Mouse (Mus musculus) stomach, embryonic 15.5 days (tissue): ENCODE data around the gene Shld1. TPM values are rescaled to one million over a fixed set of nuclear protein-coding genes. Genes with fewer than 3 reads are reported as not detected.

Experiments
- ATAC-seq: fragments of 200-750 bp; cut with Nextera tagmentation; 2 replicates; pipeline ENCODE4 v1.8.0; 2017; ENCODE audit warnings: low read depth, moderate number of reproducible peaks, moderate TSS enrichment; ENCODE audit not compliant: insufficient read depth, low FRiP score
- H3K27ac ChIP-seq: fragments of 300-500 bp; sonication (generic); 2 replicates; pipeline ENCODE4 v1.5.1; 2015; ENCODE audit warnings: mild to moderate bottlenecking, inconsistent platforms
- H3K27me3 ChIP-seq: fragments of 300-500 bp; sonication (generic); replicated peaks from 2 replicates; pipeline ENCODE4 v1.6.1; 2015; ENCODE audit warnings: inconsistent platforms
- H3K36me3 ChIP-seq: fragments of 300-500 bp; sonication (generic); 2 replicates; pipeline ENCODE4 v1.6.1; 2015; ENCODE audit warnings: inconsistent platforms
- H3K4me1 ChIP-seq: fragments of 300-500 bp; sonication (generic); 2 replicates; pipeline ENCODE4 v1.6.1; 2015; ENCODE audit warnings: inconsistent platforms
- H3K4me2 ChIP-seq: fragments of 300-500 bp; sonication (generic); 2 replicates; pipeline ENCODE4 v1.6.1; 2015; ENCODE audit warnings: mild to moderate bottlenecking, inconsistent platforms
- H3K4me3 ChIP-seq: fragments of 300-500 bp; sonication (generic); replicated peaks from 2 replicates; pipeline ENCODE4 v1.5.1; 2015; ENCODE audit warnings: inconsistent platforms
- H3K9ac ChIP-seq: fragments of 300-500 bp; sonication (generic); 2 replicates; pipeline ENCODE4 v1.6.1; 2015; ENCODE audit warnings: inconsistent platforms
- H3K9me3 ChIP-seq: fragments of 300-500 bp; sonication (generic); 2 replicates; pipeline ENCODE4 v1.6.1; 2016; ENCODE audit warnings: inconsistent platforms
- WGBS: fragments of 180-500 bp; shearing (Covaris S2); methylation state at CpG from one replicate; pipeline ENCODE4 v1.1.7; 2015; 5-methylcytosine and 5-hydroxymethylcytosine counted together
- polyA plus RNA-seq: library from polyadenylated mRNA; unstranded; fragments of >200 nt; fragmentation: Nextera tagmentation; extraction: Ambion mirVana; gene quantifications from 2 replicates; pipeline ENCODE4 v1.2.1, GENCODE M21; 2015

The Shld1 gene
- polyA plus RNA-seq, 1 experiment from 2014 or later, result 13.6 TPM

DNA sequence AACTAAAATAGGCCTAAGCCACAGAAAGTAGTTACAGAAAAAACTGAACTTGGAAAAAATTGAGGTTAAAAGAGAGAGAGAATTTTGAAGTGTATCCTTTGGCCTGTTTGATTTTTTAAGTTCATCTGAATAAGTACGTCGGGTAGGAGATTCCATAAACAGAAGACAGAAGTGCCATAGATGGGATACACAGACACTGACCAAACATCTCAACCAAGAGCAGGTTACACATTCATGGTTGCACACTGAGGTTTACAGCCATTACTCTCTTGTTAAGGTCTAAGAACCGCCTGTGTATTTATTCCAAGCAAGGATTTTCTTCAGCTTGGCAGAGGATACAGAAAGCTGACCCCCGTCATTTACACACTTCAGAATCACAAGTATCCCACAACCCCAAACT lies 94.2 kb downstream of the Shld1 start, which contains the start of gene Chgb:
Gene Chgb (plus strand): TSS at position 301 of the 400 bp plus-strand sequence.
- H3K36me3 ChIP-seq, result no peaks in the 10 kb centered on the region
- no peak within 1 kb of the TSS for H3K9ac ChIP-seq
- H3K4me3 ChIP-seq, result peak within 1 kb of the TSS; percentile 35
- 10% methylated on average over 4 of the region's 4 CpGs for WGBS
- no peak for ATAC-seq
- peak within 1 kb of the TSS; percentile 84 for H3K4me2 ChIP-seq
- no peak within 1 kb of the TSS for H3K27ac ChIP-seq
- H3K27me3 ChIP-seq, result no peaks in the 10 kb centered on the region
- H3K9me3 ChIP-seq, result no peaks in the 10 kb centered on the region
- H3K4me1 ChIP-seq, result peaks cover 4% of the 10 kb centered on the region; the same call in 1 of the 2 replicates

DNA sequence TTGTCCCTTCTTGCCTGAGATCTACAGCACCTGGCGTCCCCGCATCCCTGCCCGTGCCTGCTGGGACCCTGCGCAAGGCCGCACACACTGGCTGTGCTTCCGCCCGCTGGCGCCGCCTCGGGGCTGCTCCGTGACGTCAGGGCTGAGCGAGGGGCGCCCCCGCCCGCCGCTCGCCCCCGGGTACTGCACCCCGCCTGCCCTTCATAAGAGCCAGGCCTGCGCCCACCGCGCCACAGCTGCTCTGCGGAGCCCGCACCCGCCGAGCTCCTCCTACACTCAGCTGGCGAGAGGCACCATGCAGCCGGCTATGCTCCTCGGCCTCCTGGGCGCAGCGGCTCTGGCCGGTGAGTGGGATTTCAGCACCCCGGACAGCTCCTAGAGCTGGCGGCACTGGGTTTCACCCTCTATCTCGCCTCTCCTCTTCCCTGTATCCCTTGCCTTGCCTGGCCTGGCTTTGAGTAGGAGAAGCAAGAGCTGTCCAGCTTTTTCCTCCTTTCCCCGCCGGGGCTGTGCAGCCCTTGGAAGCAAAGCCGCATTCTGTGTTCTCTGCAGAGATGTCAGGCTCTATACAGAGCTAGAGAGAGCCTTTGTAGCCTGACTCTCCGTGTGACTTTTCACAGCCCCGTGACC lies 94.8 kb downstream of the Shld1 start:
- Histone ChIP-seq H3K4me1 (peaks cover 4% of the 10 kb centered on the region; the same call in 1 of the 2 replicates), H3K9me3 (no peaks in the 10 kb centered on the region), H3K36me3 (no peaks in the 10 kb centered on the region), H3K4me3 (peak overlapping the region; percentile 35), H3K27ac (no peak overlapping the region), H3K4me2 (peak overlapping the region; percentile 84), H3K27me3 (no peaks in the 10 kb centered on the region), H3K9ac (no peak overlapping the region)
- WGBS, result 2% methylated on average over 40 of the region's 41 CpGs
- ATAC-seq, result peak; percentile 97

DNA sequence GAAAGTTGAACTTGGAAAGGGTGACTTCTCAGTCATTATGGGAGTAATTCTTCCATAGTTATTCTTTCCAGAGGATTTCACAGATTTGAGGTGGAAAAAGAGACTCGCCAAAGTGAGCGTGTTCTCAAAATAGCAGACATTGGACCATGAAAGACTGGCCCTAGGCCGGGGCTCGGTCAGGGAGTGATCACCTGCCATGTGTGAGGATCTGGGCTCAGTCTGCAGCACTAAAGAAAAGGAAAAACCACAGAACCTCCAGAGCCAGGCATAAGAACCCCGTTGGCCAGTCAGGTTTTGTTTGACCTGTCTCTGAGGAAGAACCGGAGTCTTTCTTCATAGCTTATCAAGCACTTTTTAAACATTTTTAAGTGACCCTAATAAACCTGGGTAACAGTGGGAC lies 97.3 kb downstream of the Shld1 start:
- WGBS, result 71% methylated on average over 6 of the region's 6 CpGs

DNA sequence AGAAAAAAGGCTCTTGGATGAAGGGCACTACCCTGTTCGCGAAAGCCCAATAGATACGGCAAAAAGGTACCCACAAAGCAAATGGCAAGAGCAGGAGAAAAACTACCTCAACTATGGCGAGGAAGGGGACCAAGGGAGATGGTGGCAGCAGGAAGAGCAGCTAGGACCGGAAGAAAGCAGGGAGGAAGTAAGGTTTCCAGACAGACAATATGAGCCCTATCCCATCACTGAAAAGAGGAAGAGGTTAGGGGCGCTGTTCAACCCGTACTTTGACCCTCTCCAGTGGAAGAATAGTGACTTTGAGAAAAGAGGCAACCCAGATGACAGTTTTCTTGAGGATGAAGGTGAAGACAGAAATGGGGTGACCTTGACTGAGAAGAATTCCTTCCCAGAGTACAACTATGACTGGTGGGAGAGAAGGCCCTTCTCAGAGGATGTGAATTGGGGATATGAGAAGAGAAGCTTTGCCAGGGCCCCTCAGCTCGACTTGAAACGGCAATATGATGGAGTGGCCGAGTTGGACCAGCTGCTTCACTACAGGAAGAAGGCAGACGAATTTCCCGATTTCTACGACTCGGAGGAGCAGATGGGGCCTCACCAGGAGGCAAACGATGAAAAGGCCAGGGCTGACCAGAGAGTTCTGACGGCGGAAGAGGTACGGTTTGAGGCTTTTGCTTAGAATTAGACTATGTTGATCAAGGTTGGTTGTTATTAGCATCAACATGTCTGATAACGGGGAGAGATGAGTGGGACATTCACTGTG lies 106.9 kb downstream of the Shld1 start:
- H3K4me2 ChIP-seq, result no peak overlapping the region
- ATAC-seq, result no peak
- H3K4me3 ChIP-seq, result no peak overlapping the region
- no peak overlapping the region for H3K27ac ChIP-seq
- H3K36me3 ChIP-seq, result no peaks in the 10 kb centered on the region
- no peaks in the 10 kb centered on the region for H3K9me3 ChIP-seq
- no peak overlapping the region for H3K9ac ChIP-seq
- 81% methylated on average over 19 of the region's 19 CpGs for WGBS
- no peaks in the 10 kb centered on the region for H3K4me1 ChIP-seq
- no peaks in the 10 kb centered on the region for H3K27me3 ChIP-seq

More for the DNA sequence above, 97.3 kb downstream of the Shld1 start:
- Histone ChIP-seq H3K27ac (no peak overlapping the region), H3K4me2 (no peak overlapping the region), H3K9ac (no peak overlapping the region), H3K4me1 (peaks cover 4% of the 10 kb centered on the region; the same call in 1 of the 2 replicates), H3K9me3 (no peaks in the 10 kb centered on the region), H3K27me3 (no peaks in the 10 kb centered on the region), H3K36me3 (no peaks in the 10 kb centered on the region), H3K4me3 (no peak overlapping the region)
- no peak for ATAC-seq

DNA sequence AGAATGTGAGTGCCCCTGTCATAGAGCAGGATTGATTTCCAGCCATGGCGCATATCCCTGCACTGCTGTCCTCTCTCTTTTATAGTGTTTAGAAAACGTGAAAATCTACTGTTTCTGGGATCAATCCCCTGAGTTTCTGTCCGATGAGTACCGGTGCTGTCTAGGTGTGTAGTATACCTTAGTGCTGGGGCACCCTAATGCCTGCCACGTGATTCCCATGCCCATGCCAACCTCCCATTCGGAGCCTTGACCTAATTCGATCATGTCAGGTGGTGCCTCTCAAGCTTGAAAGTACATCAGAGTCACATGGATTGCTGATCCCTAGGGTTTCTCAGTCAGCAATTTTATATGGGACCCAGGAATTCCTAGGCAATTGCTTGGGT lies 107.5 kb downstream of the Shld1 start:
- Histone ChIP-seq H3K4me2 (no peak overlapping the region), H3K27me3 (no peaks in the 10 kb centered on the region), H3K9ac (no peak overlapping the region), H3K4me1 (no peaks in the 10 kb centered on the region), H3K27ac (no peak overlapping the region), H3K9me3 (no peaks in the 10 kb centered on the region), H3K4me3 (no peak overlapping the region), H3K36me3 (no peaks in the 10 kb centered on the region)
- ATAC-seq, result no peak
- WGBS, result 85% methylated on average over 7 of the region's 7 CpGs

Other genes with a start within 250 kb of the Shld1 start
- gene Gpcpd1, start 99.2 kb upstream of the Shld1 start, polyA plus RNA-seq, result 32.7 and 35.8 TPM in 2 replicates
- 22.4 and 28.1 TPM in 2 replicates for gene Chgb, start 94.3 kb downstream of the Shld1 start, polyA plus RNA-seq
- gene Trmt6, start 129.1 kb downstream of the Shld1 start, polyA plus RNA-seq, result 27.2 and 29.8 TPM in 2 replicates
- 10.4 and 12.2 TPM in 2 replicates for gene Mcm8, start 129.2 kb downstream of the Shld1 start, polyA plus RNA-seq
- 30.8 and 35.9 TPM in 2 replicates for gene Crls1, start 159.7 kb downstream of the Shld1 start, polyA plus RNA-seq
- 12.5 and 13.7 TPM in 2 replicates for gene Lrrn4, start 194.0 kb downstream of the Shld1 start, polyA plus RNA-seq